Mouse (Mus musculus): ENCODE results near the gene Cass4.

Gene Cass4

GRCm38 (mm10) chr2:172384715-172385114 is 8.9 kb upstream of the Cass4 start:
- in situ Hi-C loops (cut with MboI), result loop anchor here (5.0 kb wide), 1 partner anchor 58 kb away; the partner anchor contains the start of gene Rtf2

- in situ Hi-C loops (cut with MboI), result no loop called here
Measured at GRCm38 (mm10) chr2:172390341-172390740, 3.3 kb upstream of the Cass4 start.

DNA sequence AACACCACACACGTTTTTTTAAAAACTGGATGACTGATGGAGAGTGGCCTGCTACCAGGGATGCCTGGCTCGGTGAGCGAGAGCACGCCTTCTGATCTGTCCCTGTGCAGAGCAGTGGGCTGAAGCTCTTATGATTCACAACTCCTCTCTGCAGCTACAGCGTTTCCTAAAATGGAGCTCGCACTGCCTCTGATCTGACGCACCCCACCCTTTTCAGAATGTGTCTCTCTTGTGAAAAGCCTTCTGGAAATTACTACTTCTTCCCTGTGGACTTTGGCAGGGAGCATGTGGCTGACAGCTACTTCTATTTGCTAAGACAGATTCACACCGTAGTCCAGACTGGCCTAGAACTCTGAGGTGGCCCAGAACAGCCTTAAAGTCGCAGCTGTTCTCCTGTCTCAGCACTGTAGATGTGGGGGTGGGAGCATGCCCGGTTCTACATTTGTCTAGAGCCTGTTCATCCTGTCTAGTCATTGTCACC is 1.5 kb upstream of the Cass4 start:
- in situ Hi-C loops (cut with MboI), result no loop called here

- in situ Hi-C loops (cut with MboI), result no loop called here
Measured at GRCm38 (mm10) chr2:172394052-172394392, 428 bp downstream of the Cass4 start.

- in situ Hi-C loops (cut with MboI), result no loop called here
Measured at GRCm38 (mm10) chr2:172394671-172395070, 1.1 kb downstream of the Cass4 start.

DNA sequence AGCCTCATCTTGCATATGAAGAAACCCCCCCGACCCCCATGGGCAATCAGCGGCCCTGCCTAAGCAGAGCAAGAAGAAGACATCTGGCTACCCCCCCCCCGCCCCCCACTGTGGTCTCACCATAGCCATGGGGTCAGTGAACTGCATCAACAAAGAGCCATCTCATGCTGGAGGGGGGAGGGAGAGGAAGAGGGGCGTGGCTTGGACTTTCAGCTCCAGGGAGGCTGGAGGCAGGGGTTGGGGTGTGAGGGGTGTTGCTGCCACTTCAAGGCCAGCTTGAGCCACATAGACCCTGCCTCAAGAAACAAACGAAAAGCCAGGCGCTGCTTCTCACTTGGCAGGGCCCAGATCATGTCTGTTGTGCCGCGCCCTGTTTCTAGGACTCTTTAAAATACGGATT is 2.4 kb downstream of the Cass4 start:
- in situ Hi-C loops (cut with MboI), result no loop called here

GRCm38 (mm10) chr2:172399901-172400300 is 6.3 kb downstream of the Cass4 start:
- in situ Hi-C loops (cut with MboI), result loop anchor here (5.0 kb wide), 1 partner anchor 37 kb away; no protein-coding TSS in a partner anchor

GRCm38 (mm10) chr2:172401116-172401825 is 7.7 kb downstream of the Cass4 start:
- in situ Hi-C loops (cut with MboI), result loop anchor here (5.0 kb wide), 1 partner anchor 36 kb away; no protein-coding TSS in a partner anchor

- in situ Hi-C loops (cut with MboI), result loop anchor here (5.0 kb wide), 1 partner anchor 33 kb away; no protein-coding TSS in a partner anchor
Measured at GRCm38 (mm10) chr2:172404239-172404638, 10.6 kb downstream of the Cass4 start.

DNA sequence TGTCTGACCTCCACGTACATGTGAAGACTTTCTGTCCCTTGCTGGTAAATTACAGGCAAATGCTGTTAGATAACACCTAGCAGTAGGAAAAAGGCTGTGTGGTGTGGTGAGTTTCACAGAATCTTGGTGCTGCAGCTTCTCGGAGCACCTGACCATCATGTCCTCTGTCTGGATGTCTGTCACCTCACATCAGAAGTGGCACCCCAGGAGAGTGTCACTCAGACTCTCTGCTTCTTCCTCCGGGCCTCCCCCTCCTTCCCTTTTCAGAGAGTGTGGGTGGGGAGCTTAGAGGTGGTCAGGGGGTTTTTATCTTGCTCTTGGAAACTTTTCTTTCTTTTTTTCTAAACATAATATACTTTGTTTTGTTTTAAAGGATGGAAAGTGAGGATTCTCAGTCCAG is 11.4 kb downstream of the Cass4 start:
- in situ Hi-C loops (cut with MboI), result no loop called here

DNA sequence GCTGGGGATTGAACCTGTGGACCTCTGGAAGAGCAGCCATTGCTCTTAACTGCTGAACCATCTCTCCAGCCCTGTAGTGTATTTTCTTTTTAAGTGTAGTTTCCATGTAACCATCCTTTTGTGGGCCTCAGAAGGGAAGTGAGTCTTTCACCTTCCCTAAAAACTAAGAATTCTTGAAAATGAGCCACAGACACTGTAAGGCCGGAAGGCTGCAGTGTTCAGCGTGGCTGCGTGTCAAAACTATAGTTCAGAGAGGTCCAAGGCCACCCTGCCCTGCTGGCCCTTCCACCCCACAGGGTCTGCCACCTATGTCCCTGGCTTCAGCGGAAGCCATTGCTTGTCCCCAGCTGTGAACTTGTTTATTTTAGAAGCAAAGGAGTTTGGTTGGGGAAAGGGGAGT is 12.6 kb downstream of the Cass4 start:
- in situ Hi-C loops (cut with MboI), result no loop called here

GRCm38 (mm10) chr2:172407499-172407898 is 13.9 kb downstream of the Cass4 start:
- in situ Hi-C loops (cut with MboI), result no loop called here

DNA sequence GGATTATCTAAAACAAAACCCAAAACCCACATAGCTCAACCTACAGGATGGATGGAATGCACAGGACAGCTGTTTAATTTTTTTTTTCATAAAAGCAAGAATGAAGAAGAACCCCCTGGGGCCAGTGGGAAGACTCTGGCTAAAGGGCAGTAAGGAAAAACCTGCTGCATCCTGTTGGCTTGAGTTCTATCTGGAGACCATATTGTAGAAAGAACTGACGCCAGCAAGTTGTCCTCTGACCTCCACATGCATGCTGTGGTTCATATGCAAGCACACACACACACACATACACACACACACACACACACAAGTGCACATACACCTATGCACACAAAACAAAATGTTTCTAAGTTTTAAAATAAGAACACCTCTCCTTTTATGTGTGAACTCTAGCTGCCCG is 17.1 kb downstream of the Cass4 start:
- in situ Hi-C loops (cut with MboI), result no loop called here

DNA sequence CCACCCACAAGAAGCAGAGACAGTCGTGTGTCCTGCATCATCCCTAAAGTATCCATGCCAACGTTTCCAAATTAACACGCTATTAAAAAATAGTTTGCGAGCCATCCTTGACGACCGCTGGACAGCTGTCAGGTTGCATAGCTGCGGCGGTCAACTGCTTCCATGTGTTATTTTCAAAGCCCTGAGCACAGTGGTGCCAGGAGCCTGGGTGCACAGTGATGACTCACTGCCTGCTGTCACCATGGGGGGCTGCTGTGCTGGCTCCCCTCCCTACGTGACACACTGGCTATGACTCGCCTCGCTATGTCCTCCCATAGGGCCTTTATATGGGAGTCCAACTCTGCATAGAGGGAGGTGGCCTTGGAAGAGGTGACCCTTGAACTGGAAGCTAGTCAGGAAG is 17.5 kb downstream of the Cass4 start:
- in situ Hi-C loops (cut with MboI), result no loop called here

- in situ Hi-C loops (cut with MboI), result no loop called here
Measured at GRCm38 (mm10) chr2:172412454-172412853, 18.9 kb downstream of the Cass4 start.

- in situ Hi-C loops (cut with MboI), result no loop called here
Measured at GRCm38 (mm10) chr2:172413273-172413672, 19.7 kb downstream of the Cass4 start.

DNA sequence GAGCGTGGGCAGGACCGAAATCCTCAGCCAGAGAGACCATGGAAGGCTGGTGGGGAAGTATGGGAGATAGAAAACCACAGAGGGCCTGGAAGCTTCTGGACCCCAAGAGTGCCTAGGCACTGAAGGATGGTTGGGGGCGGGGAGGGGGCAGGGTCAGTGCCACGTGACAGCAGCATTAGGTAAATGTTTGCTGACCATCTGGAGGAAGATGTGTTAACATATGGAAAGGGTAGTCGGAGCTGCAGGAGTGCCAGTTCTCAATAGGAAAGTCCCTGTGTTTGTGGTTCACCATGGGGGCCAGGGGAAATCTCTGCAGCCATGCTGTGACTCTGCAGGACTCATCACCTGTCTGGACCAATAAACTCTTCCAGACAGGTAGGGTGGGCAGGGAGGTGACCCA is 20.3 kb downstream of the Cass4 start:
- in situ Hi-C loops (cut with MboI), result no loop called here

GRCm38 (mm10) chr2:172416218-172416617 is 22.6 kb downstream of the Cass4 start:
- in situ Hi-C loops (cut with MboI), result no loop called here

DNA sequence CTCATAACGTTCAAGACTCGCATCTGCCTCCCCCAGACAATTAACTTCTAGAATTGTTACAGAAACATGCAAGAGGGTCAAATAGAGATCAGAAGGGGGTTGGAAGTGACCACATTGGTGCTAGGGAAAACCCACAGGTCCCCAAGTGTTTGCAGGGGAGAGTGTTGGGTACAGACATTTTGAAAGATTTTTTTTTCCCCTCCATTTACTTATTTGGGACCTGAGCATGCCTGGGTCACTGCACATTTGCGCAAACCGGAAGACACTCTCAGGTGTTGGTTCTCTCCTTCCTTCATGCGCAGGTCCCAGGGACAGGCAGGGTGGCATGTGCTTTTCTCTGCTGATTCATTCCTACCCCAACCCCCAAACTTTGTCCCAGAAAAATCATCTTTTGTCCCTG is 23.3 kb downstream of the Cass4 start:
- in situ Hi-C loops (cut with MboI), result no loop called here

DNA sequence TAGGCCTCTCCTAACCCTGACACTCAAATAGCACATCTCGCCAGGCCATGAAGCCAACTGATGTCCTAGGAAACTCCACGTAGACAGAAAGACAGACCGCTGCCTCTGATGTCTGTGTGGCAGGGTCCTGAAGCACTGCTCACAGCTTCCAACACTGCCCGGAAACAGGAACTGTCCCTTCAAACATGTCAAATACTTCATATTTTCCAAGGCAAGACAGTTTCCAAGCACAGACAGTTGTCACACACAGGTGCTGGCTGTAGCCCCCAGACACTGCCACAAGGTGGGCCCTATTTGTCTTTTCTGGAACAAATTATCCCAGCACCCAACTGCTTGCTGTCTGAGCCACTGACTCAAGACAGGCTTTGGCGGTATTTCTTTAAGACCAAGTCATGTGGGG is 24.6 kb downstream of the Cass4 start:
- in situ Hi-C loops (cut with MboI), result no loop called here

- in situ Hi-C loops (cut with MboI), result no loop called here
Measured at GRCm38 (mm10) chr2:172430609-172431008, 37.0 kb downstream of the Cass4 start.

- in situ Hi-C loops (cut with MboI), result no loop called here
Measured at GRCm38 (mm10) chr2:172433746-172434145, 40.2 kb downstream of the Cass4 start.

DNA sequence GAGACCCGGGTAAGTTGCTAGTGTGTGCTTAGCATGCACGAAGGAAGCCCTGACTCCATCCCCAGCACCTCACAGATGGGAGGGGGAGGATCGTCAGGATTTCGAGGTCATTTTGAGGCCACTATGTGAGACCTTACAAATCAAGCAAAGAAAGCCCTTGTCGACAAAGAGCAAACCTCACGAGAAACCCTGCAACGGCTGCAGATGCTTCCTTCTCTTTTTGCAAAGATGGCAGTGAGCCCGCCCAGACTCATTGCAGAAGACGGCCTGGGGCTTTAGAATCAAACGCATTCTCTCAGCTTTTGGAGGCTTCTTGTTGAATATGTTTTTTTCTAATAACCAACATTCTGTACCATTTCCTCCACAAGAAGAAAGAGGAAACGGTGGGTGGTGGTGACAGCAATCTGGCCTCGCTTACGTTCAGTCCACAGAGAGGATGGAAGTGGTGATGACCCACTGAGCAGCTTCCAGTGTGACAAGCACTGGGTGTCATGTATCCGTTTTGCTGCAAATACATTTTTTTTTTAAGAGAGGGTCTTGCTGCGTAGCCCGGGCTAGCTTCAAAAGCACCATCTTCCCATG is 43.9 kb downstream of the Cass4 start:
- in situ Hi-C loops (cut with MboI), result loop anchor here (5.0 kb wide), 1 partner anchor 35 kb away; no protein-coding TSS in a partner anchor
